Mouse (Mus musculus): ENCODE measurements at regions not wholly inside any gene's neighbourhood (a gene's known extent, or its start where the extent isn't known, plus 50 kb on each side); places are given as distances from the start of the nearest gene placed in this dataset.

DNA sequence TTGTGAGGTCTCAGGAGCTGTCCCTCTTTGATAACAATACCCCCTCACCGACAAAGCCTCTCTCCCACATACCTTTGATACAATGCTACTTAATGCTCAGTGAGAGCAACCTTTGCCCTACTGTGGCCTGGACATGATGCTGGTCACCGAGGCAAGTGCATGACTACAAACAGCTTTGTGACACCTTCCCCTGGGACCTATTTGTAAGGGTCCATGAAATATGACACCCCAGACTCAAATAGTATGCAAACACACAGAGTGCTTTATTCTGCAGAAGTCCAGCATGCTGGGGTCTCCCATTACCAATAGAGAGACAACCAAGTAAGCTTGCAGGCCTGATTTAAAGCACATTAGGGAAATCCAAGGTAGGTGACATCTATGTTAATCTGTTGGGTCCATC, 210.6 kb downstream of the Xxylt1 start:
- Histone ChIP-seq H3K27ac (ENCODE audit: low read depth, low read length) (no peak overlapping the region), H3K9ac (ENCODE audit: low read length) (no peak overlapping the region), H3K27me3 (ENCODE audit: control insufficient read depth, insufficient read depth, low read length) (no peaks in the 10 kb centered on the region), H3K4me2 (no peak overlapping the region), H3K4me1 (ENCODE audit: control insufficient read depth, insufficient read depth, low read length) (no peaks in the 10 kb centered on the region), H3K9me3 (ENCODE audit: control insufficient read depth, low read length) (no peaks in the 10 kb centered on the region), H3K36me3 (ENCODE audit: control insufficient read depth, insufficient read depth, low read length) (no peaks in the 10 kb centered on the region), H3K4me3 (ENCODE audit: low read depth, low read length) (no peak overlapping the region)
- no peak for ATAC-seq (ENCODE audit: low FRiP score)
- 19% methylated on average over 2 of the region's 2 CpGs for WGBS
- DNase-seq (ENCODE audit: low spot score, missing footprints), result no peak

DNA sequence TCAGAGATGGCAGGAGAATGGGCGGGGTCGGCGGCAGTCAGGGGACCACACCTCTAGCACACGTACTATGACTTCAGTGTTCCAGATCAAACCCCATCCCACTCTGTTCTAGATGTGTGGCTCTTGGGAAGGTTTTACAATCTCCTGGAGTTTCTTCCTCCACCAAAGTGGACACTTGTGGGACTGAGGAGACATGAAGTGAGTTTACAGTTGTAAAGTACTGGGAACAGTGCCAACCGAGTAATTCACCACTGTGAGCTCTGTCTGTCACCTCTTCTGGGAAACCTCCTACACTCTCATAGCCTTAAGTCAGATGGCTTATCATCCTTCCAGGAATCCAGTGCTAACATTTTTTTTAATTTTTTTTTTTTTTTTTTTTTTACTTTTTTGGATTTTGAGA, 209.1 kb downstream of the Xxylt1 start:
- H3K9ac ChIP-seq (ENCODE audit: low read length), result no peak overlapping the region
- H3K27me3 ChIP-seq (ENCODE audit: control insufficient read depth, insufficient read depth, low read length), result no peaks in the 10 kb centered on the region
- WGBS, result 95% methylated on average over 5 of the region's 5 CpGs
- DNase-seq (ENCODE audit: low spot score, missing footprints) (no peak), ATAC-seq (ENCODE audit: low FRiP score) (no peak)
- no peak overlapping the region for H3K27ac ChIP-seq (ENCODE audit: low read depth, low read length)
- H3K4me3 ChIP-seq (ENCODE audit: low read depth, low read length), result no peak overlapping the region
- H3K4me2 ChIP-seq, result no peak overlapping the region
- no peaks in the 10 kb centered on the region for H3K4me1 ChIP-seq (ENCODE audit: control insufficient read depth, insufficient read depth, low read length)
- no peaks in the 10 kb centered on the region for H3K9me3 ChIP-seq (ENCODE audit: control insufficient read depth, low read length)
- no peaks in the 10 kb centered on the region for H3K36me3 ChIP-seq (ENCODE audit: control insufficient read depth, insufficient read depth, low read length)

DNA sequence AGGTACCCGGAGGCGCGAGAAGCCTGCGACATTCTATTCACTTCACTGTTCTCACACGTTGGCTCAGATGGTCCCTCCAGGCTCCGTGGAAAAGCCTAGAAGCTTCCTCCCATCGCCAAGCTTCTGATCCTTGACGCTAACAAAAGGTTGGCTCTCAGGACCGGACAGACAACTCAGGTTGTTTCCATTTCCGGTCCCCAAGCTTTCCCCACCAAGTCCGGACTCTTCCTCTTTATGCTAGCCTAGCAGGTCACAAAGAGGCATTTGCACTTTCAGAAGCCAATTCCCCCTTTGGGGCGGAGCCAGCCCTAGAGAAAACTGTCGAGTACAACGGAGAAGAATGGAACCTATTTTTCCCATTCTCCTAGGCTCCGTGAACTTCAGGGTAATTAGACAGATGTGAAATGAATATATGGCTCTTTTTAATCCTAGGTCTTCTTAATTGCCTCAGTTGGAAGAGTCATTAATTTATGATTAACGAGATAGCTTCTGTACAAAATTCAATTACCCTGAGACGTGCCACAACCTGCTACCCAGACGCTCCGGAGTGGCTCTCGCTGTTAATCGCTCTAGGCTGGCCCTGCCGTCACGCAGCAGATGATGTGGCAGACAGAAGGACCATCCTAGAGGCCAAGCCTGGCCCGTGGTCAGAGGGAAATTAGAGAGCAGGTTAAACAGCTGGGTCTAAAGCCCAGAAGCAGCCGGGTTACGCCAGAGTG, 207.6 kb downstream of the Xxylt1 start:
- 0 out of 2 replicates have a peak overlapping the region, but pooled peaks have one; percentile 12 for H3K9ac ChIP-seq (ENCODE audit: low read length)
- H3K4me2 ChIP-seq, result no peak overlapping the region
- WGBS, result 51% methylated on average over 26 of the region's 26 CpGs
- no peaks in the 10 kb centered on the region for H3K4me1 ChIP-seq (ENCODE audit: control insufficient read depth, insufficient read depth, low read length)
- H3K27ac ChIP-seq (ENCODE audit: low read depth, low read length), result no peak overlapping the region; the same call in 1 of the 2 replicates
- H3K27me3 ChIP-seq (ENCODE audit: control insufficient read depth, insufficient read depth, low read length), result no peaks in the 10 kb centered on the region
- no peaks in the 10 kb centered on the region for H3K9me3 ChIP-seq (ENCODE audit: control insufficient read depth, low read length)
- ATAC-seq (ENCODE audit: low FRiP score) (peak; percentile 40; the same call in 1 of the 2 replicates), DNase-seq (ENCODE audit: low spot score, missing footprints) (no peak)
- H3K36me3 ChIP-seq (ENCODE audit: control insufficient read depth, insufficient read depth, low read length), result no peaks in the 10 kb centered on the region
- no peak overlapping the region for H3K4me3 ChIP-seq (ENCODE audit: low read depth, low read length)

DNA sequence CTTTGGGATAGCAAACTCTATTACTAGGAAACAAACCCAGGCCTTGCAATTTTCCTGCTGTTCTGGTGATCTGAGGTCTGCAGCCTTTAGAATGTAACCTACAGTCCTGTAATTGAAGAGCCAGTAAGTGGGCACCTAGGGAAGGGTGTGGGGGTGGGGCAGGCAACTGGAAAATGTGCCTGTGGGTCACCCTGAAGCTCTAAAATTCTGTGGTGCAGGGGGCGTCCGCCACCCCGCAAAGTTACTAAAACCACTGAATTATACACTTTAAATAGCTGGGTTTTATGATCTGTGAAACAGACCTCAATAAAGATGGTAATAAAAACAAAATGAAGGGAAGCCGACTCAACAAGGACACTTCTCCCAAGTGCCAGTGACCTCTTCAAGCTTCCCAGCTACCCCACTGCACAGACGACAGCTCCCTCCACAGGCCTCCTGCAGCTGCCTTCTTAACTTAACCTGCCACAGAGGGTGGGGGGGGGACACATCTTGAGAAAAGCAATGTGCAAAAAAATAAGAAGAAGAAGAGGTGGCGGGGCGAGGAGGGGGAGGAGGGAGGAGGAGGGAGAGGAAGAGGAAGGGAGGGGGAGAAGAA, 205.9 kb downstream of the Xxylt1 start:
- DNase-seq (ENCODE audit: low spot score, missing footprints), result no peak
- H3K36me3 ChIP-seq (ENCODE audit: control insufficient read depth, insufficient read depth, low read length), result no peaks in the 10 kb centered on the region
- no peak overlapping the region for H3K4me2 ChIP-seq
- no peak overlapping the region for H3K27ac ChIP-seq (ENCODE audit: low read depth, low read length)
- H3K4me3 ChIP-seq (ENCODE audit: low read depth, low read length), result no peak overlapping the region
- no peak overlapping the region for H3K9ac ChIP-seq (ENCODE audit: low read length)
- 79% methylated on average over 7 of the region's 7 CpGs for WGBS
- H3K4me1 ChIP-seq (ENCODE audit: control insufficient read depth, insufficient read depth, low read length), result no peaks in the 10 kb centered on the region
- no peaks in the 10 kb centered on the region for H3K27me3 ChIP-seq (ENCODE audit: control insufficient read depth, insufficient read depth, low read length)
- no peak for ATAC-seq (ENCODE audit: low FRiP score)
- H3K9me3 ChIP-seq (ENCODE audit: control insufficient read depth, low read length), result no peaks in the 10 kb centered on the region

DNA sequence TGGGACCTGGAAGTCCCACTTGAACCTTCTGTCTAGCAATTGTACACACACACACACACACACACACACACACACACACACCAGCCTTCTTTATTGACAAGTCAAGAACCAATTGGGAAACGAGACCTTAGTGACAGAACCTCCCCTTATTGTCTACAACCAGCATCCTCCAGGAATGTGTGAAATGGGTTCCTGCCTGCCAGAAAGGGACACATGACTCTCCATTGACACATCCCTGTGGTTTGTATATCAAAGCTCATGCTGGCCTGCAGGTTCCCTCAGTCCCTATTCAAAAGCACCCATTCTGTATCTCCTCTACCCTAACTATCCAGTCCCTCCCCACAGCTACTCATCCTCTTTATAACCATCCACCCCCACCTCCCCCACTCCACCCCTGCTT, 202.4 kb downstream of the Xxylt1 start:
- no peak overlapping the region for H3K9ac ChIP-seq (ENCODE audit: low read length)
- no peak for ATAC-seq (ENCODE audit: low FRiP score)
- no peak for DNase-seq (ENCODE audit: low spot score, missing footprints)
- peaks cover 6% of the 10 kb centered on the region for H3K4me1 ChIP-seq (ENCODE audit: control insufficient read depth, insufficient read depth, low read length)
- H3K36me3 ChIP-seq (ENCODE audit: control insufficient read depth, insufficient read depth, low read length), result no peaks in the 10 kb centered on the region
- no peak overlapping the region for H3K27ac ChIP-seq (ENCODE audit: low read depth, low read length)
- H3K27me3 ChIP-seq (ENCODE audit: control insufficient read depth, insufficient read depth, low read length), result no peaks in the 10 kb centered on the region
- 89% methylated on average over 1 of the region's 1 CpGs for WGBS
- no peaks in the 10 kb centered on the region for H3K9me3 ChIP-seq (ENCODE audit: control insufficient read depth, low read length)
- H3K4me2 ChIP-seq, result no peak overlapping the region
- H3K4me3 ChIP-seq (ENCODE audit: low read depth, low read length), result no peak overlapping the region

DNA sequence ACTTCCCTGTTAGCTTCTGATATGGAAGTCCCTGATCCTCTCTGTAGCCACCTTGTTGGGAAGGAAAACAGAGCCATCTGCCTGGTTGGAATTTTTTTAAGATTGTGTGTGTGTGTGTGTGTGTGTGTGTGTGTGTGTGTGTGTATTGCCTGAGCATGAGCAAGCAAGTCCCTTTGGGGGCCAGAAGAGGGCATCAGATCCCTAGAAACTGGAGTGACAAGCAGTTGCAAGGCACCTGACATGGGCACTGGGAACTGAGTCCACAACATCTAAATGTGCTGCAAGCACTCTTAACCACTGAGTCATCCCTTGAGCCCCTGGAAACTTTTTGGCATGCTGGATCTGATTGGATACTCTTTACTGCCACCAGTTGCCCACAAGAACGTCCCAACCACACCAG, 201.4 kb downstream of the Xxylt1 start:
- no peaks in the 10 kb centered on the region for H3K36me3 ChIP-seq (ENCODE audit: control insufficient read depth, insufficient read depth, low read length)
- H3K4me2 ChIP-seq, result no peak overlapping the region
- no peak overlapping the region for H3K9ac ChIP-seq (ENCODE audit: low read length)
- no peak for ATAC-seq (ENCODE audit: low FRiP score)
- peaks cover 10% of the 10 kb centered on the region for H3K4me1 ChIP-seq (ENCODE audit: control insufficient read depth, insufficient read depth, low read length)
- no peak for DNase-seq (ENCODE audit: low spot score, missing footprints)
- no peaks in the 10 kb centered on the region for H3K9me3 ChIP-seq (ENCODE audit: control insufficient read depth, low read length)
- 91% methylated on average over 1 of the region's 1 CpGs for WGBS
- no peak overlapping the region for H3K27ac ChIP-seq (ENCODE audit: low read depth, low read length)
- no peaks in the 10 kb centered on the region for H3K27me3 ChIP-seq (ENCODE audit: control insufficient read depth, insufficient read depth, low read length)
- H3K4me3 ChIP-seq (ENCODE audit: low read depth, low read length), result no peak overlapping the region

DNA sequence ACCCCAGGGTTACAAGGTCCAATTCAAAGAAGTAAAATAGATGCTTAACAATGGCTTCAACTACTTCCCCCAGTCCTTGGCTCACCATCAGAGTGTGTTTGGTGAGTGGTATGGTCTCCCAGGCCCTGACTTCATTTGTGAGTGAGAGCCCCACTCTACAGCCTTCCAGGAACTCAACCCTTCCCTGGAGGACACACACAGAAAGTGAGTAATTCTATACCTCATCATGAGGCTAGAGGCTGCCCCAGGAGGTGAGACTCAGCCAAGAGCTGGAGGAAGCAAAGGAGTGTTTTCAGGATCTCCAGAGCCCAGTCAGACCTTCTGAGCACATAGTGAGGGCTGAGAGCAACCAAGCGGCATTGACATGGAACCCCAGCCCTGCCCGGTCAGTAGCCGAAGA, 200.6 kb downstream of the Xxylt1 start:
- no peaks in the 10 kb centered on the region for H3K36me3 ChIP-seq (ENCODE audit: control insufficient read depth, insufficient read depth, low read length)
- H3K4me3 ChIP-seq (ENCODE audit: low read depth, low read length), result no peak overlapping the region
- WGBS, result 91% methylated on average over 3 of the region's 3 CpGs
- no peaks in the 10 kb centered on the region for H3K9me3 ChIP-seq (ENCODE audit: control insufficient read depth, low read length)
- H3K27ac ChIP-seq (ENCODE audit: low read depth, low read length), result no peak overlapping the region
- ATAC-seq (ENCODE audit: low FRiP score) (no peak), DNase-seq (ENCODE audit: low spot score, missing footprints) (no peak)
- H3K4me2 ChIP-seq, result no peak overlapping the region
- H3K4me1 ChIP-seq (ENCODE audit: control insufficient read depth, insufficient read depth, low read length), result peaks cover 10% of the 10 kb centered on the region
- no peaks in the 10 kb centered on the region for H3K27me3 ChIP-seq (ENCODE audit: control insufficient read depth, insufficient read depth, low read length)
- no peak overlapping the region for H3K9ac ChIP-seq (ENCODE audit: low read length)

DNA sequence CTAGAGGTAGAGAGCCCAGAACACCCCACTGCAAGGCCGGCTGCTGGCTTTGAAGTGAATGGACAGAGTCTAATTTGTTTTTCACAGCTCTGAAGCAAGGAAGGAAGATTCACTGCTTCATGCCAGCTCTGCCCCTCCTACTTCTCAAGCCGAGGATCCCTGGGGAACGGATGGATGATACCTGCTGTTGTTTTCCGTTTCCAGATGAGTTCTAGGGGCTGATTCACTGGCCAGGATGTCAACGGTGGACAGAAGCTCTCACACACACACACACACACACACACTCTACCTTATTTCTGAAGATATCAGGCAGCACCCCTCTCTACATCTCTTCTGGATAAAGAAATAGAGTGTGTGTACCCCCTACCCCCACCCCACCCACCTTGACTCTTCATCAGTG, 200.0 kb downstream of the Xxylt1 start:
- Histone ChIP-seq H3K27ac (ENCODE audit: low read depth, low read length) (no peak overlapping the region), H3K9ac (ENCODE audit: low read length) (no peak overlapping the region), H3K27me3 (ENCODE audit: control insufficient read depth, insufficient read depth, low read length) (no peaks in the 10 kb centered on the region), H3K4me1 (ENCODE audit: control insufficient read depth, insufficient read depth, low read length) (peaks cover 10% of the 10 kb centered on the region), H3K36me3 (ENCODE audit: control insufficient read depth, insufficient read depth, low read length) (no peaks in the 10 kb centered on the region), H3K4me3 (ENCODE audit: low read depth, low read length) (no peak overlapping the region), H3K9me3 (ENCODE audit: control insufficient read depth, low read length) (no peaks in the 10 kb centered on the region), H3K4me2 (no peak overlapping the region)
- WGBS, result 80% methylated on average over 5 of the region's 5 CpGs
- DNase-seq (ENCODE audit: low spot score, missing footprints) (no peak), ATAC-seq (ENCODE audit: low FRiP score) (no peak)

DNA sequence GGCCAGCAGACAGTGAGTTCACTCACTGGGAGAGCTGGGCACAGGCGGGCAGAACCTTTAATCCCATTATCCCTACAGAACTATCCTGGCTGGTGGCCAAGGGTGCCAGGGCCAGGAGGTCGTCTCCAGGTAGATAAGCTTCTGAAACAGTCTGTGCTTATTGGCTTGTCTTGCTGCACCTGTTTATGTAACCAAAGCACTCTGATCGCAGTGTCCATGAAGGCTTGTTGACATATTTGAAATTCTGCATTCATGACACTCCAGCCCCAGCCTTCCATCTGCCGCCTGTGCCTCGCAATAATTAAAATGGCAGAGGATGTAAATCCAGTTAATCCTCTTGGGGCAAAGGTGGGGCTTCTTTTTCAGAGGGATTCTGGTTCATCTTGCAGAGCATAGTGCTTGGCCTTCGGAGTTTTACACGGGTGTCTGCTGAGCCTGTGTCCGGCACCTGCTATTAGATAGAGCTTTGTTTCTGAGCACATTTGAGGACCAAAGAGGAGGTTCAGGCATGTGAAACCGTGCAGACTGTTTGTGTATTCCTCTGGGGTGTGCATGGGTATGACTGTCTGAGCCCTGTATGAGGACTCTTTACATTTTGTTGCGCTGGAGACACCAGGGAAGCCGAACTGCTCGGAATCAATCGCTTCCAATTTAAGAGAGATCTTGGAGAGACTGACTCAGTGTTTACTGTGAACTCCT, 197.6 kb downstream of the Xxylt1 start:
- no peaks in the 10 kb centered on the region for H3K9me3 ChIP-seq (ENCODE audit: control insufficient read depth, low read length)
- no peaks in the 10 kb centered on the region for H3K27me3 ChIP-seq (ENCODE audit: control insufficient read depth, insufficient read depth, low read length)
- H3K4me1 ChIP-seq (ENCODE audit: control insufficient read depth, insufficient read depth, low read length), result peaks cover 10% of the 10 kb centered on the region
- H3K9ac ChIP-seq (ENCODE audit: low read length), result no peak overlapping the region
- DNase-seq (ENCODE audit: low spot score, missing footprints), result no peak
- ATAC-seq (ENCODE audit: low FRiP score), result peak; percentile 63; the same call in 1 of the 2 replicates
- H3K4me3 ChIP-seq (ENCODE audit: low read depth, low read length), result no peak overlapping the region
- H3K4me2 ChIP-seq, result no peak overlapping the region
- WGBS, result 58% methylated on average over 13 of the region's 13 CpGs
- no peak overlapping the region for H3K27ac ChIP-seq (ENCODE audit: low read depth, low read length)
- H3K36me3 ChIP-seq (ENCODE audit: control insufficient read depth, insufficient read depth, low read length), result no peaks in the 10 kb centered on the region
